Mouse (Mus musculus): ENCODE measurements around the gene Wars.

DNA sequence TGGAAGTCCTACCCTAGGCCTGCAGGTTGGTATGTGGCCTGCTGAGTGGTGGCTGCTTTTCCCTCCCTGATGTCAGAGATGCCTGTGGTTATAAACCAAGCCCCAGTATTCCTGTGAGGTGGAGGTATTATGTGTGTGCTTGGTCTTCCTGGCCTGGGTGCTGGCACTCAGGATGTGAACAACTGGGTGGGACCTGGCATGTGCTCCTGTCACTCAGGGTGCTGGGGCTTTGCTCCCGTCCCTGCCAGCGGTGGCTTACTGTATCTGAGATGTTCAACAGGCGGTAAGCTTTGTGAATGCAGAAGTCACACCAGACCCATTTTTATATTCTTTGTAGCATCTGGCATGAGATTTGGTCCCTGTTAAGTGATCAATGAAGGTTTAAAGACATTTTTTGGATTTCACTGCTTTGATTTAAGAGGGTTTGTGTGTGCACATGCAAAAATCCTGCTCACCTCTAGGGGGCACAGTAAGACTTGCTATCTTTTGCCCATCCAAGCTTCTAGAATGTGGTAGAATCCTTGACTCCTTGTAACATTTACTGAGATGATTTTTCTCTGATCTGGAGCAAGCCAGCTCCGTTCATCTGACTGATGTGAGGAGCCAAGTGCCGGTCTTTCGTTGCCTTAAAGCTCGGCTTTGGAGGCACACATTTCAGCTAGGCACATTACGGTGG, 9.8 kb upstream of the Wars start:
- TF ChIP-seq POLR2A (IDR thresholded peaks at IDR 0.05; ENCODE audit: low read depth, low read length) (no peak), CTCF (IDR thresholded peaks at IDR 0.05; ENCODE audit: extremely low read depth, insufficient read length, insufficient replicate concordance, low read depth, low read length) (no peak)

Measured in small intestine, adult 2 months (tissue).